Mouse (Mus musculus) C2C12 (cell line): ENCODE measurements around the gene Rpl35a. TPM values are rescaled to one million over a fixed set of nuclear protein-coding genes. Genes with fewer than 3 reads are reported as not detected.
"Not testable (repeated sequence)": the region's sequence is repeated elsewhere in the genome, so short reads cannot be mapped to it uniquely, and the experiment has no call there.

Experiments used
- H3K27me3 ChIP-seq: one replicate; pipeline ENCODE4 v1.6.1; 2011; ENCODE audit not compliant: control insufficient read depth, insufficient read depth, insufficient read length
- H3K36me3 ChIP-seq: one replicate; pipeline ENCODE4 v1.6.1; 2011; ENCODE audit not compliant: control insufficient read depth, insufficient read depth
- H3K4me3 ChIP-seq: one replicate; pipeline ENCODE4 v1.5.1; 2011; ENCODE audit warnings: mild to moderate bottlenecking, control low read depth; ENCODE audit not compliant: poor library complexity, insufficient read depth, severe bottlenecking
- H3K79me2 ChIP-seq: one replicate; pipeline ENCODE4 v1.6.1; 2011; ENCODE audit not compliant: control insufficient read depth, insufficient read depth
- H3K79me3 ChIP-seq: one replicate; pipeline ENCODE4 v1.6.1; 2011; ENCODE audit warnings: low read depth, control low read depth
- H3ac ChIP-seq: one replicate; pipeline ENCODE3; 2011; ENCODE audit warnings: low read depth; ENCODE audit not compliant: control insufficient read depth, insufficient read length
- CEBPB ChIP-seq: IDR thresholded peaks from one replicate; pipeline ENCODE4 v1.6.1; 2011; ENCODE audit warnings: low read depth, mild to moderate bottlenecking, control low read depth, moderate library complexity
- CTCF ChIP-seq: IDR thresholded peaks from one replicate; pipeline ENCODE4 v1.5.1; 2011; ENCODE audit not compliant: control insufficient read depth, insufficient read depth, insufficient read length
- FOSL1 ChIP-seq: IDR thresholded peaks from one replicate; pipeline ENCODE4 v1.8.0; 2011; ENCODE audit warnings: mild to moderate bottlenecking, low read length; ENCODE audit not compliant: poor library complexity, insufficient read depth, severe bottlenecking
- MAX ChIP-seq: IDR thresholded peaks from one replicate; pipeline ENCODE4 v1.6.1; 2011; ENCODE audit warnings: mild to moderate bottlenecking, control low read depth
- MYOD1 ChIP-seq: IDR thresholded peaks from one replicate; pipeline ENCODE4 v1.6.1; 2011; ENCODE audit warnings: low read depth; ENCODE audit not compliant: control insufficient read depth, insufficient read length
- MYOG ChIP-seq: IDR thresholded peaks from one replicate; pipeline ENCODE4 v1.6.1; 2011; ENCODE audit not compliant: control insufficient read depth, insufficient read length; ENCODE audit errors: extremely low read depth
- USF1 ChIP-seq: IDR thresholded peaks from one replicate; pipeline ENCODE4 v1.6.1; 2011; ENCODE audit warnings: low read depth, mild to moderate bottlenecking, control low read depth, moderate library complexity
- polyA plus RNA-seq: library from polyadenylated mRNA; unstranded; fragments of >200 nt; fragmentation: generic; extraction: Trizol; gene quantifications from one replicate; pipeline ENCODE4 v1.2.1, GENCODE M21; 2012; ENCODE audit warnings: missing spikeins

Rpl35a gene
- polyA plus RNA-seq, 1 experiment: 3,163 TPM

DNA sequence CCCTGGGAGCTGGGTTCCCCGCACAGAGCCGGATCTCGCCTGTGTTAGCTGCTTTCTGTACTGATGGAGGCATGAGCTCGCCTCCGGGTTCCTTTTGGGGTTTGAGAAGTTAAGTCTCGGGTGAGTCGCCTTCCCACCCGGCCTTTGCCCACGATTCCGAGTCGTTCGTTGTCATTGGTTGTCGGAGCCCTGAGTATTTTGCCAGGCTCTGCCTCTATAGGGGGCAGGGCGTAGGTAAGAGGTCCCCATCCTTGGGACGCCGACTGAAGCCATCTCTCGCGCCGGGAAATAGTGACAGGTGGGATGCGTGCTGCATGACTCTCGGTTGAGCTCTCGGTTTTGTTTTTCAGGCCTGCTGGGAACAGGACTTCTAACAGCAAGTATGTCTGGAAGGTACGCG lies 533 bp downstream of the Rpl35a start:
- peak overlapping the region; percentile 86 for H3K4me3 ChIP-seq
- H3K27me3 ChIP-seq: peaks cover 3% of the 10 kb centered on the region
- peaks cover 34% of the 10 kb centered on the region for H3K79me3 ChIP-seq
- peaks cover 42% of the 10 kb centered on the region for H3K36me3 ChIP-seq
- peaks cover 43% of the 10 kb centered on the region for H3K79me2 ChIP-seq
- TF ChIP-seq MAX: no peak
- TF ChIP-seq FOSL1: no peak
- TF ChIP-seq CTCF: no peak
- TF ChIP-seq MYOG: no peak
- no peak for TF ChIP-seq CEBPB
- no peak for TF ChIP-seq USF1
- TF ChIP-seq MYOD1: no peak
- peak overlapping the region; percentile 92 for H3ac ChIP-seq

DNA sequence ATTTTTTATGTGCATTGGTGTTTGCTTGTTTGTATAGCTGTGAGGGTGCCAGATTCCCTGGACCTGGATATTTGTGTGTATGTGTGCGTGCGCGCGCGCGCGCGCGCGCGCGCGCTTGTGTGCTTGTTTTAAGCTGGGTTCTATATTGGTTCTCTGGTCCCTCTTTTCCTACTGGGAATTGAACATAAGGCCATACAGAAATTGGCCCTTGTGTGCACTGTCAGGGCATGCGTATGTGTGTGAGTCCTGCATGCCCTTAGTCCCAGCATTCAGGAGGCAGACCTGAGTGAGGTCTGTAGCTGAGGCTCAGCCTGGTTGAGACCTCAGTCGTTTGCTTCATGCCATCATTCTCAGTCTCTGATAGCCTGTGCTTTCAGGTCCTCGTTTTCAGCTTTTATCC lies 1.8 kb downstream of the Rpl35a start:
- peaks cover 42% of the 10 kb centered on the region for H3K36me3 ChIP-seq
- peaks cover 34% of the 10 kb centered on the region for H3K79me3 ChIP-seq
- H3K79me2 ChIP-seq: peaks cover 43% of the 10 kb centered on the region
- no peak for TF ChIP-seq USF1
- no peak for TF ChIP-seq MYOD1
- H3K27me3 ChIP-seq: peaks cover 1% of the 10 kb centered on the region
- H3K4me3 ChIP-seq: peak overlapping the region; percentile 86
- H3ac ChIP-seq: peak overlapping the region; percentile 93

DNA sequence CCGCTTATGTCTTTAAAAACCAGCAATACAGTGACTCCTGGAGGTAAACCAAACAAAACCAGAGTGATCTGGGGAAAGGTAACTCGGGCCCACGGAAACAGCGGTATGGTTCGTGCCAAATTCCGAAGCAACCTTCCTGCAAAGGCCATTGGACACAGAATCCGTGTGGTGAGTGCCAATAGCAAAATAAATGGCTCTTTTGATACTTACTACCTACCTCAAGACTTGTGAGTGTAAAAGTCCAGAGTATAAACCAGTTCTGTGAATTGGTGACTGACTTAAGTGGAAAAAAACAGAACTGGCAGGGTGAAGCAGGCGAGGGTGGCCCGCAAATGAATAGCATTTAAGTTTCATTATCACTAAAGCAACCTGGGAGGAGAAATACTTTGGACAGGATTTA lies 2.4 kb downstream of the Rpl35a start:
- H3K36me3 ChIP-seq: peaks cover 42% of the 10 kb centered on the region
- H3K27me3 ChIP-seq, H3K4me3 ChIP-seq: not testable (repeated sequence)
- H3K79me2 ChIP-seq: peaks cover 43% of the 10 kb centered on the region
- peak overlapping the region; percentile 26 for H3ac ChIP-seq
- peaks cover 34% of the 10 kb centered on the region for H3K79me3 ChIP-seq

DNA sequence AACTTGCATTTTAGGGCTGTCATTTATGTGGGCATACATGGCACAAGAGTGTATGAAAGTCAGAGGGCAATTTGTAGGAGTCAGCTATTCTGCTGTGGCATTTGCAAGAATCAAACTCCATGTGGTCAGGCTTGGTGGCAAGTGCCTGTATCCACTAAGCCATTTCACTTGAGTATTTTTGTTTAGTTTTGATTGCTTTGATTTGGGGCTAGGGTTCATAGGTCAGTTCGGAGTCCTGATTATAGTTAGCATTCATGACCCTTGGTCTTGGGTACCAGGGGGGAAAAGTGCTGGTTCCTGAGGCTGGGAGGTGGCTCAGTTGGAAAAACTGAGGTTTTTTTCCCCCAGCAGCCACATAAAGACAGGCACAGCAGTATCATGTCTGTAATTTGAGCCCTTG lies 3.2 kb downstream of the Rpl35a start:
- H3K79me2 ChIP-seq: peaks cover 43% of the 10 kb centered on the region
- H3ac ChIP-seq: no peak overlapping the region
- peaks cover 34% of the 10 kb centered on the region for H3K79me3 ChIP-seq
- no peak overlapping the region for H3K4me3 ChIP-seq
- TF ChIP-seq FOSL1: no peak
- TF ChIP-seq MAX: no peak
- TF ChIP-seq CEBPB: no peak
- TF ChIP-seq MYOG: no peak
- TF ChIP-seq CTCF: no peak
- TF ChIP-seq MYOD1: no peak
- no peak for TF ChIP-seq USF1
- H3K27me3 ChIP-seq: no peaks in the 10 kb centered on the region
- peaks cover 42% of the 10 kb centered on the region for H3K36me3 ChIP-seq

DNA sequence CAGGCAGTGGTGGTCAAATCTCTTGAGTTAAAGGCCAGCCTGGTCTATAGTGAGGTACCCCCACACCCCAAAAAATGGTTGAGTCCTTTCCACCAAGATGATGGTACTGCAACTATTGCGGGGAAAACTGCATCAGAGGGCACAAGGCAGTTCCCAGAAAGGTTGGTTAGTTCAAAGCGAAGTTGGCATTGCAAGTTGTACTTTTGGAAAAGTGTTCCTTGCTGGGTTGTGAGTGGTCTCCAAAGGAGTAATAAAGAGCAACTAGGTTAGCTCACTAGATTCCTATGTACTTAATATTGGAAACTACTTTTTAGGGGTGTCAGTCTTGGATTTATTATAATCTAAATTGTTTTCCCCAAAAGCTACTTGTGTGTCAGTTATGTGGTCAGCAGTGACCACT lies 4.7 kb downstream of the Rpl35a start:
- Histone ChIP-seq H3K79me2 (peaks cover 43% of the 10 kb centered on the region), H3K4me3 (no peak overlapping the region), H3K79me3 (peaks cover 34% of the 10 kb centered on the region), H3K36me3 (peaks cover 42% of the 10 kb centered on the region), H3ac (no peak overlapping the region), H3K27me3 (no peaks in the 10 kb centered on the region)
- TF ChIP-seq CEBPB: no peak

DNA sequence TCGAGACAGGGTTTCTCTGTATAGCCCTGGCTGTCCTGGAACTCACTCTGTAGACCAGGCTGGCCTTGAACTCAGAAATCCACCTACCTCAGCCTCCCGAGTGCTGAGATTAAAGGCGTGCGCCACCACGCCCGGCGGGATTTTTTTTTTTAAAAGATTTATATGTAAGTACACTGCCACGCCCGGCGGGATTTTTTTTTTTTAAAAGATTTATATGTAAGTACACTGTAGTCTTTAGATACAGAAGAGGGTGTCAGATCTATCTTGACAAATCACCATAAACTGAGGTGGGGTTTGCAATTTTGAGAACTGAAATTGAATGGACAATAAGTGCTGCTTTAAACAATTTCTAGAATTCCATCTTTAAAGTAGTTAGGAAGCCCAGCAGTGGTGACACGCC lies 5.1 kb downstream of the Rpl35a start:
- no peak overlapping the region for H3K4me3 ChIP-seq
- H3K36me3 ChIP-seq: peaks cover 42% of the 10 kb centered on the region
- H3K79me3 ChIP-seq: peaks cover 33% of the 10 kb centered on the region
- TF ChIP-seq MAX (no peak), MYOD1 (no peak), CTCF (no peak), FOSL1 (no peak)
- peaks cover 41% of the 10 kb centered on the region for H3K79me2 ChIP-seq
- H3ac ChIP-seq: no peak overlapping the region
- no peaks in the 10 kb centered on the region for H3K27me3 ChIP-seq
